Mouse (Mus musculus) adrenal gland, postnatal 25 days (tissue): ENCODE measurements around the gene Usp46. TPM values are rescaled to one million over a fixed set of nuclear protein-coding genes. Genes with fewer than 3 reads are reported as not detected.

Source experiments
- DNase-seq: peaks from one replicate; pipeline ENCODE4 v3.0.0; 2021; ENCODE audit warnings: mixed read lengths
- total RNA-seq: library from RNA; stranded (reverse); gene quantifications from 2 replicates; pipeline ENCODE4 v1.2.3, GENCODE M21; 2021

Gene Usp46
- total RNA-seq, 1 experiment from 2014 or later: 38.1 TPM

GRCm38 (mm10) chr5:73953066-73953614 lies 115.1 kb downstream of the Usp46 start:
- DNase-seq: no peak

GRCm38 (mm10) chr5:73951649-73952000 lies 116.6 kb downstream of the Usp46 start:
- no peak for DNase-seq

- no peak for DNase-seq
Measured at GRCm38 (mm10) chr5:73950809-73951648, 117.2 kb downstream of the Usp46 start.

Other genes starting within 250 kb of the Usp46 start
- gene Rasl11b, start 126.9 kb upstream of the Usp46 start, total RNA-seq: 14.7 and 20.1 TPM in 2 replicates